Mouse (Mus musculus) brown adipose tissue, adult 24 weeks (tissue): ENCODE results near the gene Cdyl. TPM values are rescaled to one million over a fixed set of nuclear protein-coding genes. Genes with fewer than 3 reads are reported as not detected.

ENCODE experiments used
- H3K27ac ChIP-seq: fragments of 200-500 bp; replicated peaks from 2 replicates; pipeline ENCODE4 v1.5.1; 2012; ENCODE audit warnings: low read depth, mild to moderate bottlenecking, low read length
- H3K4me1 ChIP-seq: fragments of 200-500 bp; 2 replicates; pipeline ENCODE4 v1.6.1; 2012; ENCODE audit warnings: low read length, mixed read lengths; ENCODE audit not compliant: control insufficient read depth, insufficient read depth, insufficient read length
- H3K4me3 ChIP-seq: fragments of 200-500 bp; 2 replicates; pipeline ENCODE4 v1.5.1; 2012; ENCODE audit warnings: low read depth, mild to moderate bottlenecking, low read length, moderate library complexity; ENCODE audit not compliant: insufficient read depth
- polyA plus RNA-seq: library from polyadenylated mRNA; stranded (reverse); fragments of >200 nt; gene quantifications from 2 replicates; pipeline ENCODE4 v1.2.4, GENCODE M21; 2012; ENCODE audit not compliant: missing spikeins, insufficient read depth, insufficient read length

Cdyl gene
- polyA plus RNA-seq, 1 experiment = 3.6 TPM

DNA sequence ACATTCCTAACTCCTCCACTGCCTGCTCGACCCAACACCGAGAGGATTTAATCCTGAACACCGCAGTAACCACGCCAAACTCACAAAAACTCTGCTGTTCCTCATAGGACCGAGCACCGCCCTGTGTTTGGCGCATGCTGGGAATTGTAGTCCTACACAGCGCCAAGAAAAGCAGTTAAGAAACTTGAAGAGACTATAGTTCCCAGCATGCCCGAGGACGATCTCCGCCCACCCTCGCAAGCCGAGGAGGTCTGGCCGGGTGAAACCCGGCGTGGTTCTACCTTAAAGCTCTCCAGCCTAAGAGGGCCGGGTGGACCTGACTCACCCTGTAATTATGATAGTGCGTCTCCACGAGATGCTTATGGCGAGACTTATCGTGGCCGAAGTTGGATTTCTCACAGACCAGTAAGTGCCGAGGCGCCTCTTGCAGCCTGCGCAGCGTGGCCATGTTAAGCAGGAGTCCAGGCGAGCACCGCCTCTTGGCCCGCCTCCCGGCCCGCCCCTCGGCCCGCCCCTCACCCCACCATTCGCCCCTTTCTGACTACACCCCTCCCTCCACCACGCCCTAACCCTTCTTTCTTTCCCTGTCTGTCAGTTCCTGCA lies 246.3 kb downstream of the Cdyl start, which contains the start of gene Rpp40:
Gene Rpp40, minus strand, starts transcription at position 481 of the 603 bp plus-strand sequence.
- Histone ChIP-seq H3K4me1 (no peaks in the 10 kb centered on the region), H3K4me3 (peak within 1 kb of the TSS; percentile 94), H3K27ac (no peak within 1 kb of the TSS)

DNA sequence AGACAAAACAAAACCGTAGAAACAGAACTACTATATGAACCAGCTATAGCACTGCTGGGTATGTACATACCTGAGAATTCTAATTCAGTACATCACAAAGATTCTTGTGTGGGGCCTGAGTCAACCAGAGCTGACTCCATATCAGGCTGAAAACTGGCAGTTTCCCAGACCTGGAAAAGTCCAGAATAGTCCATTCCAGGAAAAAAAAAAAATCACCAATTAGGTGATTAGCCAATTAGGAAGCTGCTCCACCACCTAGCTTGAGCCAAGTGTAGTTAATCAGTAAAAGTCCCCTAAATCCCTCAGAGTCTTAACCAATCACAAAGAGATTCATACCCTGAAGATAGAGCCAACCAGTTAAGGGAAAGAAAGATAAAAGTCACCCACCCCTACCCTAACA lies 251.8 kb downstream of the Cdyl start:
- Histone ChIP-seq H3K4me1 (no peaks in the 10 kb centered on the region), H3K4me3 (no peak overlapping the region), H3K27ac (no peak overlapping the region)

Other genes starting within 250 kb of the Cdyl start
- 21.2 and 30.9 TPM in 2 replicates for gene Rpp40, start 246.5 kb downstream of the Cdyl start, polyA plus RNA-seq